Mouse (Mus musculus) 3T3-L1 (cell line): ENCODE data around the gene Zfhx3.

ENCODE experiments used
- DNase-seq: peaks from one replicate; pipeline ENCODE4 v3.0.0-alpha.2; 2015; ENCODE audit warnings: low read depth, low spot score

The Zfhx3 gene

GRCm38 (mm10) chr8:108978362-108978750 lies 1035.9 kb downstream of the Zfhx3 start:
- DNase-seq: peak; percentile 12

GRCm38 (mm10) chr8:108984904-108985303 lies 1042.5 kb downstream of the Zfhx3 start:
- DNase-seq: no peak

GRCm38 (mm10) chr8:108989841-108990240 lies 1047.4 kb downstream of the Zfhx3 start:
- peak; percentile 71 for DNase-seq

- no peak for DNase-seq
Observed at GRCm38 (mm10) chr8:108990537-108990936, 1048.1 kb downstream of the Zfhx3 start.

- DNase-seq: no peak
Observed at GRCm38 (mm10) chr8:108991395-108991794, 1049.0 kb downstream of the Zfhx3 start.

GRCm38 (mm10) chr8:108993718-108994117 lies 1051.3 kb downstream of the Zfhx3 start:
- no peak for DNase-seq

- no peak for DNase-seq
Observed at GRCm38 (mm10) chr8:108994187-108994586, 1051.7 kb downstream of the Zfhx3 start.

- DNase-seq: no peak
Observed at GRCm38 (mm10) chr8:108994880-108995279, 1052.4 kb downstream of the Zfhx3 start.

GRCm38 (mm10) chr8:108997334-108997733 lies 1054.9 kb downstream of the Zfhx3 start:
- DNase-seq: no peak

- no peak for DNase-seq
Observed at GRCm38 (mm10) chr8:108999297-109000249, 1057.1 kb downstream of the Zfhx3 start.

- no peak for DNase-seq
Observed at GRCm38 (mm10) chr8:109001031-109001430, 1058.6 kb downstream of the Zfhx3 start.

GRCm38 (mm10) chr8:109001923-109002322 lies 1059.5 kb downstream of the Zfhx3 start:
- no peak for DNase-seq

GRCm38 (mm10) chr8:109006986-109007385 lies 1064.5 kb downstream of the Zfhx3 start:
- DNase-seq: no peak
